Mouse (Mus musculus) spleen, postnatal 36 days (tissue): ENCODE data around the gene Gm28171.
"Not testable (repeated sequence)": the region's sequence is repeated elsewhere in the genome, so short reads cannot be mapped to it uniquely, and the experiment has no call there.

ENCODE experiments used
- DNase-seq, 2 experiments: peaks; one replicate each; pipeline ENCODE4 v3.0.0; 2022; ENCODE audit warnings: low spot score in 2 of 2, mixed read lengths in 1 of 2

Gene Gm28171

GRCm38 (mm10) chrY:5793095-5793494 lies at the start of gene Gm28171:
Gene Gm28171 (plus strand): TSS chrY:5793395.
- DNase-seq, result not testable (repeated sequence)
